Mouse (Mus musculus): ENCODE results near the gene Pmvk.
"Not testable (repeated sequence)": the region's sequence is repeated elsewhere in the genome, so short reads cannot be mapped to it uniquely, and the experiment has no call there.

The Pmvk gene

GRCm38 (mm10) chr3:89429021-89429420, 25.3 kb upstream of the Pmvk start:
- not testable (repeated sequence) for DNase-seq (ENCODE audit: low read depth, low spot score)

DNA sequence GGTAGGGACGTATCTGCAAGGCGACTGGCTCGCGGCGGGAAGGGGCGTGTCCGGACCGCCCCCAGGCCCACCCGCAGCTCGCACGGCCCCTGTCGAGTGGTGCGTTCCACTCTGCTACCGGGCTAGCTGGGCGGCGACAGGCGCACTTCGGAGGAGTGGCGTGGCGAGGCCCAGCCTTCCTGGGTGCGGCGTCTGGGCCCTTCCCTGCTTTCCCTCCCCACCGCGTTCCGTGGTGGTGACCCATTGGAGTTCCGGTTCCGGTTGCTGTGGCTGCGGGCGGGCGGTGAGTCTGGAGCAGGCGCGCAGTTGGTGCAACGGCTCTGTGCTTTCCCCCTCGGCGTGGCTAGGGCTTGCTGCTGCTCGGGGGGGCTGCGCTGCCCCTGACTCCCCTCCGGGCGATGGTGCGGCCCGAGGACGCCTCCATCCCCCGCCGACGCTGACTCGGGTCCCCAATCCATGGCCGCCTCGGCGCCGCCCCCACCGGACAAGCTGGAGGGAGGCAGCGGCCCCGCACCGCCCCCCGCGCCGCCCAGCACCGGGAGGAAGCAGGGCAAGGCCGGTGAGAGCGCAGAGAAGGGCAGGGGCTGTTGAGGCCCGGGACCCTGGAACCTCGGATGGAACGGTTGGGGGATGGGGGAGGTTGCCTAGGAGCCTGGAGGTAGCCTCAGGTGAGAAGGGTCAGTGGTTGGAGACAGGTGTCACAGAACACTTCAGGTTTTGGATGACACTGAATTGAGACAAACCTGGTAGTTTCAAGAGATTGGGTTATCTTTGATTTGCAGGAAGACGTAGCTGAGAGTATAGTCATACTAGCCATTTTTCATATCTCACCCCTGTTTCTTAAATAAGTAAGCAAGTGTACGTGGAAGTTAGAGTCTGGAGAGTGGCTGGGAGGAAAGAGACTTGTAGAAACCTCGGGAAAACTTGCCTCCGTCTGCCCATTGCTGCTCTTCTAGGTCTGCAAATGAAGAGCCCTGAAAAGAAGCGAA, 23.9 kb upstream of the Pmvk start, which contains the start of gene Pygo2:
Gene Pygo2, plus strand, starts transcription at position 44 of the 989 bp plus-strand sequence.
- DNase-seq (ENCODE audit: low read depth, low spot score): peak; percentile 95

GRCm38 (mm10) chr3:89432606-89433005, 21.7 kb upstream of the Pmvk start:
- no peak for DNase-seq (ENCODE audit: low read depth, low spot score)

DNA sequence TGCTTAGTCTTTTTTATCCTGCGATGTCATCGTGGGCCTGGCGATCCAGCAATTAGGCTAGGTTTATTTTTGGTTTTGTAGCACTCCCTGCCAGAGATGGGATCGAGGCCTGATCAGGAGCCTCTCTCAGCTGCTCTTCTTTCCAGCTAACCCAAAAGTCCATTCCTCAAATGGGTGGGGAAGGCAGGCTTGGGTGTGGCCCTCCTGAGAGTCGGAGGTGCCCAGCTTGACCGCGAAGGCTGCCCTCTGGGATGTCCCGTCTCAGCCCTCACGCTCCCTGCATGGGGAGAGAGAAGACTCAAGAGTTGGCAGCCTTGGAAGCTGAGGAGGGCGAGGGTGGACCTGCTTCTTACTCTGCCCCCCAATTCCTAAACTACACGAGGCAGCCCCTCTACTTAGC, 19.8 kb upstream of the Pmvk start:
- no peak for DNase-seq (ENCODE audit: low read depth, low spot score)

- no peak for DNase-seq (ENCODE audit: low read depth, low spot score)
Observed at GRCm38 (mm10) chr3:89435041-89435440, 19.3 kb upstream of the Pmvk start.

- DNase-seq (ENCODE audit: low read depth, low spot score): peak; percentile 86
Observed at GRCm38 (mm10) chr3:89436176-89437113, 17.9 kb upstream of the Pmvk start, which contains the start of gene Pbxip1. TSS of gene Pbxip1 (plus strand) at chr3:89436706.

- DNase-seq (ENCODE audit: low read depth, low spot score): peak; percentile 47
Observed at GRCm38 (mm10) chr3:89437269-89437668, 17.1 kb upstream of the Pmvk start.

DNA sequence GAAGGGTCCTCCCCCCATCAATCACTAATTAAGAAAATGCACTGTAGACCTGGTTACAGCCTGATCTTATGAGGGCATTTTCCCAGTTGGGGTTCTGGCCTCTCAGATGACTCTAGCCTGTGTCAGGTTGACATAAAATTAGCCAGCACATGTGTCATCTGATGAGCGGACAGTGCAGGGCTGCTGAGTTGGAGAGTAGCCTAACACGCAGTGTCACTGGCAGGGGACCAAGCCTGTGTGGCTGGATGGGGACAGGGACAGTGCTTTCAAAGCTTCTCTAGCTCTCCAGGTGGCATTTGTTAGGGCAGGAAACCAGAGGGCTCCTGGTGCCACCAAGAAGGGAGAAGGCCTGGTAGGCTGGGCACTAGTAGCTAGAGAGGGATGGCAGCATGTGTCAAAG, 13.7 kb upstream of the Pmvk start:
- DNase-seq (ENCODE audit: low read depth, low spot score): no peak

DNA sequence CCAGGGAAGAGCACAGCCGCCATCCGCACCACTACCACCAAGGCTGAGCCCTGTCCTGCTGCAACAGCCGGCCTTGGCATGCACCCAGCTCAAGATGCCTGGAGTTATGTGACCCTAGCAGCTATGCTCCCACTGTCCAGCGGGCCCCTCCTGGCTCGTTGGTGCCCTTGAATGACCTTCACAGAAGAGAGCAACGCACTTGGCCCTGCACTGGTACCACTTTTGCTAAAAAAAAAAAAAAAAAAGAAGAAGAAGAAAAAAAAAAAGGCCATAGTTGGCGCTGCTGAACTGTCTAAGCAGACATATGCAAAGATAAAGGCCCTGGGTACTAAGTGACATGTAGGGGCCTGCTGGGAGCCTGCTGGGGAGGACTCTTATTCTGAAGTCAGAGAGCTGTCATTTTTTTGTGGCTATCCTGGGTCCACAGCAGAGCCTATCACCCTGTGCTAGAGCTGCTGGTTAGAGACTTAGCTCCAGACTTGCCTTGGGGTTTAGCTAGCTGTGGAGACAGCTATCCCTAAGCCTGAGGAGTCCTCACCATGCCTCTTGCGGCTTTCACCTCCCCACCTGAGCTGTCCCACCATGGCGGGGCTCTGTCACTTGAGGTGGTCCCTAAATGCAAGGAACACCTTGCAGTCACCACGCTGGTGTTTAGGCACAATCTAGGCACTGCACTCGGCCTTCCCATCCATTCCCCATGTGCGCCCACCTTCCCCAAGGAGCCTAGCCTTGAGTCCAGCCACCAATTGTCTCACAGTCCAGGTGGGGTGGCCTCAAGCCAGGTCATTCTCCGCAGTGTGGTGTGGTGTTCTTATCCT, 5.4 kb upstream of the Pmvk start:
- DNase-seq (ENCODE audit: low read depth, low spot score): no peak

DNA sequence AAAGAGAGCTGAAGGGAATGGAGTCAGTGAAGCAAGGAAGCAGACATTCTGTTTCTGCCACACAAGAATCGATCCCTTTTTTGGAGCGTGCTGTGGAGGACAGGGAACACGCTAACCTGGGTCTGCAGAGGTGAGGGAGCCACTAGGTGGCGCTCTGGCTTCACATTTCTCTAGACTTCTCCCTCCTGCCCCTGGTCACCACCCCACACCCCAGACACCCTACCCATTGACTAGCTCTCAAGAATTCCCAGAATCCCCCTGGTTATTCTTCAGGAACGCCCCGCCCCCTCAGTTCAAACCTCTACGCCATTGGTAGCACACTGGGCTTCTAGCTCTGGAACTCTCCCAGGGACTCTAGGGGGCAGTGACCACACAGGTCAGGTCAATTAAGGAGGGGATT, 4.8 kb upstream of the Pmvk start:
- peak; percentile 78 for DNase-seq (ENCODE audit: low read depth, low spot score)

DNA sequence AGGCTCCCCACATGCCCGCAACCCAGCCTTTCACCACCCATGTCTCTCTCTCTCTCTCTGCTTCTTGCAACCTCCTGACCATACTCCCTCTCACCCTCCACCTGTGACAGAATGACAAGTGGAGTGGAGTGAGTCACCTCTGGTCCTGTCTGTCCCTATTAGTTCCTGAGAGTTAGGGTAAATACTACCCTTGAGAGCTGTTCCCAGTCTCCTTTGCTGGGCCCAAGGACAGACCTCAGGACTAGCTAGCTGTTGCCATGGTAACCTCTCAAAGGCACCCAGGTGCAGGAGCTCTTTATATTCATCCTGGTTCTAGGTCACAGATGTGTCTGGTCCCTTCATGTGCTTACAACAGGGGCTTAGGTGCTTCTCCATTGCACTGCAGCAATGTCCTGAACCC, 2.4 kb upstream of the Pmvk start:
- DNase-seq (ENCODE audit: low read depth, low spot score): no peak

- no peak for DNase-seq (ENCODE audit: low read depth, low spot score)
Observed at GRCm38 (mm10) chr3:89455786-89456285, 1.5 kb downstream of the Pmvk start.

DNA sequence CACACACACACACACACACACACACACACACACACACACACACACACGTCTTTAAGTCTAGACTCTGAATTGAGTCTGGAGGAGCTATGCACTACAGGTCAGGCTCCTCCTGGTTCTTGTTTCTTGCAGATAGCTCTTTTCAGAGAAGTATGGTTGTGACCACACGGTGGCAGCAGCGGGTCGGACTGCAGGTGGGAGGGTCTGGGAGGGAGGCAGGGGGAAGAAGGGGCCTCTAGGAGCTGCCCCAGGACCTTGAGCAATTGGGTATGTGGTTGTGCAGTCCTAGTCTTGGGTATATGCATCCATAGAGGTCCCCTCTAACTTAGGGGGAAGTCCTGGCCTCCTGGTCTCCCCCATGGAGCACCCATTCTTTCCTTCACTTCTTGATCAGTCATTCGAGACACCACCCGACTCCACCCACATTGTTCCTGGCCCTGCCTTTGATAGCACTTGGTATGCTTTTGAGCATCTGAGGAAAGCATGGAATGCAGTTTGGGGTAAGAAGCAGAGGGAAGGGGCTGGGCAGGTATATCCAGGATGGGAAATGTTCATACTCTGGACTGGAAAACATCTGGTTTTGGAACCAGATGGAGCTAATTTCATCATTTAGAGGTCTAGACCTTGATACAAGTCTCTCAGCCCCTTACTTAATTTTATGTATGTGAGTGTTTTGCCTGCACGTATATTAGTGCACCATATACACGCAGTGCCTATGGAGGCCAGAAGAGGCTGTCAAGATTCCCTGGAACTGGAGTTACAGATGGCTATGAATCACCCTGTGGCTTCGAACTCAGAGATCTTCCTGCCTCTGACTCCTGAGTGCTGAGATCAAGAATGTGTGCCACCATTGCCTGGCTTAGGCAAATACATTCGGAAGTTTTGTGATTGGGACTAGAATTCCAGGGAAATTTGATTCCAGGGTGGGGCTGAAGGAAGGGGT, 2.7 kb downstream of the Pmvk start:
- peak; percentile 86 for DNase-seq (ENCODE audit: low read depth, low spot score)

DNA sequence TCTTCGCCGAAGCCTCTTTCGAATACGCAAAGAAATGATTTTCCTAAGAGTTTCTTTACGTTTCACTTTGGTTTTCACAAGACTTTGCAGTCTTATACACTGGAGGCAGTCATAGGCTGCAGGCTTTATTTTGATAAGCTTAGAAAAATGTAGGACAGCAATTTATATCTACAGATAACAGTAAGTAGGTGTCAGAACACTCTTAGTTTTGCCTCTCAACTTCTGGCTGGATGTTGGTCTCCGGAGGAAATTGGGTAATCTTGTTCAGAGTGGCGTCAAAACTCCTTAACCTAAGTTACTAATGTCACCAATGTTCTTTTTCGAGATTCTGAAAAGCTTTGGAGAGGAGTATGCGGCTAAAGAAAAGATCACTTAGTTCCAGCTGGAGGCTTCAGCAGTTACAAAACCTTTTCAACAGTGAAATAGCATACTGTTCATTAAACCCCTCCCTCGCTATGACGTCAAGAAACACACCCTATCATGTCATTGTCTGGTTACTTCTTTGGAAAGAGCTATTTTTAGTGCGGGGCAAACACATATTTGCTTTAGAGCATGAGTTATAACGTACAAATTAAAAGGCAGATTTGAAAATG, 4.1 kb downstream of the Pmvk start:
- no peak for DNase-seq (ENCODE audit: low read depth, low spot score)

GRCm38 (mm10) chr3:89458965-89459807, 4.8 kb downstream of the Pmvk start:
- DNase-seq (ENCODE audit: low read depth, low spot score): peak; percentile 94

GRCm38 (mm10) chr3:89468268-89468667, 13.9 kb downstream of the Pmvk start:
- DNase-seq (ENCODE audit: low read depth, low spot score): no peak

DNA sequence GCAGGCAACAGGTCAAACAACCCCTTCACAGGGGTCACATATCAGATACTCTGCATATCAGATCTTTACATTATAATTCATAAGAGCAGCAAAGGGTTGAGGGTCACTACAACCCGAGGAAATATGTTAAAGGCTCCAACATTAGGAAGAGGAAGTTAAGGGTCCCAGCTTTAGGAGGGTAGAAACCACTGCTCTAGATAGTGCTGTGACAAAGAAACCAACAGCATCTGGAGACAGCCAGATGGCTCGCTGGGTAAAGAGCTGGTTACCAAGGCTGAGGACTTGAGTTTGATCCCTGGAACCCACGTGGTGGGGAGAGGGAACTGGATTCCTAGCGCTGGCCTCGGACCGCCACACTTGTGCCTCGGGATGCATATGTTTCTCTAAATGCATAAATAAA, 17.9 kb downstream of the Pmvk start:
- no peak for DNase-seq (ENCODE audit: low read depth, low spot score)

DNA sequence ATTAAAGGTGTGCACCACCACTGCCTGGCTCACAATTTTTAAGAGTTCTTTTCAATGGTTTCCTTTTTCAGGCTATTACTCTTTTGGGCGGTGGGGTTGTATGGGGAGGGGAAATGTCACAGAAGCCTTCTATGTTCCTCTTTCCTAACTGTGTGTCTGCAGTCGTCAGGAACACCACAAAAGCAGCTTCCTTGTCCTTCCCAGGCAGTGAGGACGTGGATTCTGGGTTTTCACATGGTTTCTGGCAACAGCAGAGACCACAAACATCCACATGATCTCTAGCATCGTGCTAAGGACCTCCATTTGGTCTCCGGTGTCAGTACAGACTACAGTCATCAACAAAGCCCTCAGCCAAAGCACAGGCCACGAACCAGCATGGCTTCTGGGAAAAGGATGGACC, 19.5 kb downstream of the Pmvk start:
- DNase-seq (ENCODE audit: low read depth, low spot score): no peak

DNA sequence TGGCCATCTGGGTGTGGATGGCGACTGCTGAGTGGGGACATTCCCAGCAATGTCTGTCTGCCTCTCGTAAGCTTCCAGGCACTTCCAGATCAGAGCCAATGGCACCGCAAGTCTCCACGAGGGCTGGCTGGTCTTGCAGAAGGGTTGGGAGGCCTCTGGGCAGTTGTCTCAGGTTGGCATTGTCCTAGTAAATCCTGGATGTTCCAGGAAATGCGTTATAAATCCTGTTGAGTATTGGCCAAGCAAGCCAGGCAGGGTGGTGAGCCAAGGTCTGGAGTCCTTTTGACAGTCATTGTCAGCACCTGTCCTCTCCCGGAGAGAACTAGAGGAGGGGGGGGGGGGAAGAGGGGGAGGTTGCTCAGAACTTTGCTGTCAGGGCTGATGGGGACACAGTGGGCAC, 24.7 kb downstream of the Pmvk start:
- DNase-seq (ENCODE audit: low read depth, low spot score): no peak

Data from mesoderm, embryonic 11.5 days (tissue).